Mouse (Mus musculus) limb, embryonic 11.5 days (tissue): ENCODE results near the gene Trdmt1. TPM values are rescaled to one million over a fixed set of nuclear protein-coding genes. Genes with fewer than 3 reads are reported as not detected.
"Not testable (repeated sequence)": the region's sequence is repeated elsewhere in the genome, so short reads cannot be mapped to it uniquely, and the experiment has no call there.

Source experiments
- ATAC-seq: fragments of 200-750 bp; cut with Nextera tagmentation; 2 replicates; pipeline ENCODE4 v1.8.0; 2017; ENCODE audit warnings: low read depth; ENCODE audit not compliant: insufficient number of reproducible peaks, low FRiP score, low TSS enrichment
- DNase-seq: peaks from one replicate; pipeline ENCODE4 v3.0.0-alpha.2; 2015; ENCODE audit warnings: low spot score
- H3K27ac ChIP-seq: fragments of 300-500 bp; sonication (generic); replicated peaks from 2 replicates; pipeline ENCODE4 v1.5.1; 2014; ENCODE audit warnings: low read depth, mild to moderate bottlenecking, low read length
- H3K27me3 ChIP-seq: fragments of 300-500 bp; sonication (generic); 2 replicates; pipeline ENCODE4 v1.6.1; 2014; ENCODE audit warnings: mild to moderate bottlenecking, low read length, mixed read lengths; ENCODE audit not compliant: control insufficient read depth, insufficient read depth
- H3K36me3 ChIP-seq: fragments of 300-500 bp; sonication (generic); 2 replicates; pipeline ENCODE4 v1.6.1; 2014; ENCODE audit warnings: mild to moderate bottlenecking, low read length, moderate library complexity, mixed read lengths; ENCODE audit not compliant: control insufficient read depth, insufficient read depth
- H3K4me1 ChIP-seq: fragments of 300-500 bp; sonication (generic); 2 replicates; pipeline ENCODE4 v1.6.1; 2014; ENCODE audit warnings: low read length, mixed read lengths; ENCODE audit not compliant: control insufficient read depth, insufficient read depth
- H3K4me2 ChIP-seq: fragments of 300-500 bp; sonication (generic); 2 replicates; pipeline ENCODE4 v1.6.1; 2014; ENCODE audit warnings: low read depth, mild to moderate bottlenecking, moderate library complexity; ENCODE audit not compliant: severe bottlenecking
- H3K4me3 ChIP-seq: fragments of 300-500 bp; sonication (generic); 2 replicates; pipeline ENCODE4 v1.5.1; 2014; ENCODE audit warnings: low read depth, low read length
- H3K9ac ChIP-seq: fragments of 300-500 bp; sonication (generic); 2 replicates; pipeline ENCODE4 v1.6.1; 2014; ENCODE audit warnings: mild to moderate bottlenecking, low read length
- H3K9me3 ChIP-seq: fragments of 300-500 bp; sonication (generic); 2 replicates; pipeline ENCODE4 v1.6.1; 2016; ENCODE audit warnings: low read length; ENCODE audit not compliant: control insufficient read depth
- WGBS: fragments of 180-500 bp; shearing (Covaris S2); extraction: QIAGEN DNeasy Blood & Tissue Kit; methylation state at CpG from one replicate; pipeline ENCODE4 v1.1.7; 2014; 5-methylcytosine and 5-hydroxymethylcytosine counted together
- polyA plus RNA-seq: library from polyadenylated mRNA; unstranded; fragments of >200 nt; fragmentation: Nextera tagmentation; extraction: Ambion mirVana; gene quantifications from 2 replicates; pipeline ENCODE4 v1.2.1, GENCODE M21; 2014

Trdmt1 gene
- 9.3 TPM in 2 replicates for polyA plus RNA-seq

- peak within 1 kb of the TSS; percentile 72 for H3K27ac ChIP-seq
- H3K9me3 ChIP-seq: no peaks in the 10 kb centered on the region
- DNase-seq (peak; percentile 89), ATAC-seq (peak; percentile 99)
- peak within 1 kb of the TSS; percentile 60 for H3K9ac ChIP-seq
- peak within 1 kb of the TSS; percentile 32 for H3K4me3 ChIP-seq
- H3K4me2 ChIP-seq: peak within 1 kb of the TSS; percentile 52
- H3K36me3 ChIP-seq: no peaks in the 10 kb centered on the region
- H3K27me3 ChIP-seq: no peaks in the 10 kb centered on the region
- under 1% methylated on average over 37 of the region's 39 CpGs for WGBS
- H3K4me1 ChIP-seq: no peaks in the 10 kb centered on the region; the same call in 1 of the 2 replicates
Observed at GRCm38 (mm10) chr2:13544193-13544824, at the start of gene Trdmt1. Gene Trdmt1, minus strand, starts transcription at chr2:13544668.

DNA sequence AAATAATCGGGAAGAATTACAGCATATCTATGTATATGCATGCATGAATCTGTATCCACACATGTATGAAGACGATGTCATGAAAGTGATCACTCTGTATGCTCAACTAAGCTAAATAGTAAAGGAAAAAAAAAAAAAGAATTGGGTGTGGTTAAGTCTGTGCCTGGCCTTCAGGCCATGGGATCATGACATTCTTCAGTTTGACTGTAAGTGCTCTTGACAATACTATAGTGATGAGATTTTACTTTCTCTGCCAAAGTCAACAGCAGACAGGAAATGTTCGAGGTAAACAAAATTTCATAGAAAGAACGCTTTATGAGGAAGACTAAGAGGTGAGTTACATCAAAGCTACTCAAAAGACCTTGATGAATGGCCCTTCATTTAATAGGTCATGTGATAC is 48.9 kb upstream of the Trdmt1 start:
- Histone ChIP-seq H3K4me1 (no peaks in the 10 kb centered on the region), H3K4me2 (no peak overlapping the region), H3K36me3 (no peaks in the 10 kb centered on the region), H3K4me3 (no peak overlapping the region), H3K27ac (no peak overlapping the region), H3K9me3 (no peaks in the 10 kb centered on the region), H3K9ac (no peak overlapping the region), H3K27me3 (no peaks in the 10 kb centered on the region)
- DNase-seq: no peak
- ATAC-seq: no peak
- 83% methylated on average over 4 of the region's 4 CpGs for WGBS

DNA sequence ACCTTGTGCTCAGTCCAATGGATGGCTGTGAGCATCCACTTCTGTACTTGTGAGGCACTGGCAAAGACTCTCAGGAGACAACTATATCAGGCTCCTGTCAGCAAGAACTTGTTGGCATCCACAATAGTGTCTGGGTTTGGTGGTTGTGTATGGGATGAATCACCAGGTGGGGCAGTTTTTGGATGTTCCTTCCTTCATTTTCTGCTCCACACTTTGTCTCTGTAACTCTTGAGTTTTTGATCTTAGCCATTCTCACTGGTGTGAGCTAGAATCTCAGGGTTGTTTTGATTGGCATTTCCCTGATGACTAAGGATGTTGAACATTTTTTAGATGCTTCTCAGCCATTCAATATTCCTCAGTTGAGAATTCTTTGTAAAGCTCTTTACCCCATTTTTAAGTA is 39.3 kb upstream of the Trdmt1 start:
- not testable (repeated sequence) for DNase-seq, H3K9me3 ChIP-seq

DNA sequence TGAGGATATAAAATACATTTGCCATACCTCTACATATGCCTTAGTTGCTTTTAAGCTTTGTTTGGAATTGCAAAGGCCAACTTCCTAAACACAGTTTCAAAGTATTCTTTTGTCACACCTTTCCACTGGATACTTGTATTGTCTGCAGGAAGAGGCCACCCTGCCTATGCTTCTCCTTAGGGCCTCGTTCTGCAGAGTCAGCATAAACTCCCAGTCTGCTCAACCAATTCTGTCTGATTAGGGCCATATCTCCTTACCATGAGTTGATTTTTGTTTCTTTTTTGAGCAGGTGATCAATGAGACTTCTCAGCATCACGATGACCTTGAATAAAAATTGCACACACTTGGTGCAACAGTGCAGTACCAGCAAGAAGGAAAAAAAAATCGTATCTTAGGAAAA is 37.7 kb upstream of the Trdmt1 start:
- H3K4me1 ChIP-seq: no peaks in the 10 kb centered on the region
- no peak for DNase-seq
- no peaks in the 10 kb centered on the region for H3K27me3 ChIP-seq
- WGBS: 87% methylated on average over 3 of the region's 3 CpGs
- no peak overlapping the region for H3K27ac ChIP-seq
- no peak for ATAC-seq
- H3K9ac ChIP-seq: no peak overlapping the region
- H3K9me3 ChIP-seq: no peaks in the 10 kb centered on the region
- peaks cover 10% of the 10 kb centered on the region; the same call in 1 of the 2 replicates for H3K36me3 ChIP-seq
- no peak overlapping the region for H3K4me2 ChIP-seq
- H3K4me3 ChIP-seq: no peak overlapping the region

More for the DNA sequence above, 39.3 kb upstream of the Trdmt1 start:
- not testable (repeated sequence) for H3K36me3 ChIP-seq, H3K4me3 ChIP-seq, H3K27me3 ChIP-seq, ATAC-seq, H3K4me2 ChIP-seq, H3K27ac ChIP-seq, H3K9ac ChIP-seq, H3K4me1 ChIP-seq

GRCm38 (mm10) chr2:13579991-13580390 is 35.5 kb upstream of the Trdmt1 start:
- peaks cover 12% of the 10 kb centered on the region; the same call in 1 of the 2 replicates for H3K36me3 ChIP-seq
- H3K27me3 ChIP-seq: no peaks in the 10 kb centered on the region
- 73% methylated on average over 11 of the region's 11 CpGs for WGBS
- no peak overlapping the region for H3K4me2 ChIP-seq
- no peak for ATAC-seq
- no peak overlapping the region for H3K27ac ChIP-seq
- no peak for DNase-seq
- no peak overlapping the region for H3K9ac ChIP-seq
- no peak overlapping the region for H3K4me3 ChIP-seq
- H3K9me3 ChIP-seq: no peaks in the 10 kb centered on the region
- peaks cover 4% of the 10 kb centered on the region; the same call in 1 of the 2 replicates for H3K4me1 ChIP-seq

DNA sequence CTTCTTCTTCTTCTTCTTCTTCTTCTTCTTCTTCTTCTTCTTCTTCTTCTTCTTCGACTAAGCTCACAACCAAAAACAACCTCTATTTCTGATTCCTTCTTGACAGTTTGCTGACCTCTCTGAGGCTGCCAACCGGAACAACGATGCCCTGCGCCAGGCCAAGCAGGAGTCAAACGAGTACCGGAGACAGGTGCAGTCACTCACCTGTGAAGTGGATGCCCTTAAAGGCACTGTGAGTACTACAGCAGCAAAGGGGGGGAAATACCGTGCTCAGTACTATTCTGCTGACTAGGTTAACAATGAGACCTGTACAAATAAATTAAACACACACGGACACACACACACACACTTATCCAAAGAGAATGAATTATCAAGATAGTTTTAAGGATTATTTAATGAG is 34.8 kb upstream of the Trdmt1 start:
- Histone ChIP-seq H3K27ac (no peak overlapping the region), H3K36me3 (peaks cover 12% of the 10 kb centered on the region; the same call in 1 of the 2 replicates), H3K4me3 (no peak overlapping the region), H3K4me1 (peaks cover 4% of the 10 kb centered on the region; the same call in 1 of the 2 replicates), H3K9ac (no peak overlapping the region), H3K27me3 (no peaks in the 10 kb centered on the region), H3K9me3 (no peaks in the 10 kb centered on the region), H3K4me2 (no peak overlapping the region)
- ATAC-seq (no peak), DNase-seq (no peak)
- 96% methylated on average over 8 of the region's 8 CpGs for WGBS

GRCm38 (mm10) chr2:13578473-13579152 is 34.1 kb upstream of the Trdmt1 start:
- ATAC-seq: no peak
- no peak overlapping the region for H3K27ac ChIP-seq
- H3K27me3 ChIP-seq: no peaks in the 10 kb centered on the region
- H3K9me3 ChIP-seq: no peaks in the 10 kb centered on the region
- peaks cover 4% of the 10 kb centered on the region; the same call in 1 of the 2 replicates for H3K4me1 ChIP-seq
- H3K4me3 ChIP-seq: no peak overlapping the region
- peaks cover 12% of the 10 kb centered on the region; the same call in 1 of the 2 replicates for H3K36me3 ChIP-seq
- no peak for DNase-seq
- H3K4me2 ChIP-seq: no peak overlapping the region
- 91% methylated on average over 14 of the region's 14 CpGs for WGBS
- no peak overlapping the region for H3K9ac ChIP-seq

- Histone ChIP-seq H3K36me3 (peaks cover 12% of the 10 kb centered on the region; the same call in 1 of the 2 replicates), H3K4me2 (no peak overlapping the region), H3K27ac (no peak overlapping the region), H3K9me3 (no peaks in the 10 kb centered on the region), H3K9ac (no peak overlapping the region), H3K27me3 (no peaks in the 10 kb centered on the region), H3K4me1 (peaks cover 4% of the 10 kb centered on the region; the same call in 1 of the 2 replicates), H3K4me3 (no peak overlapping the region)
- DNase-seq (no peak), ATAC-seq (no peak)
- WGBS: 93% methylated on average over 1 of the region's 1 CpGs
Observed at GRCm38 (mm10) chr2:13577399-13577798, 32.9 kb upstream of the Trdmt1 start.
